Mouse (Mus musculus): ENCODE data around the gene Lin54.

The Lin54 gene

DNA sequence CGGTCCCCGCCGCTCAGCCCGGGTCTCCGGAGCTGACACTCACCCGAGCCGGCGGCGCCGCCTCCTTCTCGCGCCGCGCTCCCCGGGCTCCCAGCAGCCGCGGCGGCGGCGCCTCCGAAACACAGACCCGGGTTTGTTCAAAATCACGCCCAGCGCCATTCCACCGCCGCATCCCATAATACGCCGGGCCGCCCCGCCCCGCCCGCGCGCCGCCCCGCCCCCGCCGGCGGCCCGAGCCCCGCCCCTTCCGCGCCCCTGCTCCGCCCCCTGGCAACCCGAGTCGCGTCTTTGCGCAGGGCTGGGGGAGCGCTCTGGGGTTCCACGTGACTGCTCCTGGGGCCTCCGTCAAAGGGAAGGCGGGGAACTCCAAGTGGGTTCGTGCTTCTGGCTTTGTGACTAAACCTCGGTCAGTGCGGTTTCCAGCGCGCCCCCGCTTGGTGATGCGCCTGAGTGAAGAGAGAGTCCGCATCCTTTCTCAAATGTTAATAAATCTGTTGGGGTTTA lies at the start of gene Lin54:
Gene Lin54, minus strand, starts transcription at position 182 of the 504 bp plus-strand sequence.
- peak; percentile 91 to 93 for DNase-seq

GRCm38 (mm10) chr5:100550151-100550550 lies 49.7 kb upstream of the Lin54 start:
- no peak for DNase-seq

- DNase-seq = no peak
These were observed 48.9 kb upstream of the Lin54 start for GRCm38 (mm10) chr5:100549311-100549710.

DNA sequence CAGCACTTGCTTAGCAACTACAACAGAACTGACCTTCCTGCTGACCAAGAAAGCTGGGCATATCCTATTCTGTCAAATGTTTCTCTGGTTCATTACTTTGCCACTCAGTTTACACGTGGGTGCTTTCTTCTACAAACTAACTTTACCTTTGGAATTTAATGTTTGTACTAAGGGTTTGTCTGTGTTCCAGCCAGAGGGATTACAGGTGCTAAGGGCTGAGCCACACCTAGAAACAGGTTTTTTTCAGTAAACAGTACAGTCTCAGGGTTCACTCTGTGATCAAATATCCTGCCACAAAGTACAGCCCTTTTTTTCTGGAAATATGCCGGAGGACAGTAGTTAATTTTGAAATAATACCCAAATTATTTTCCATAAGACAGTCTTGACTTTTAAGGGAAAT lies 47.8 kb upstream of the Lin54 start:
- no peak for DNase-seq

GRCm38 (mm10) chr5:100546294-100547080 lies 46.0 kb upstream of the Lin54 start:
- DNase-seq = no peak

- no peak for DNase-seq
These were observed 36.2 kb upstream of the Lin54 start for GRCm38 (mm10) chr5:100536638-100537037.

GRCm38 (mm10) chr5:100535826-100536225 lies 35.4 kb upstream of the Lin54 start:
- no peak for DNase-seq

DNA sequence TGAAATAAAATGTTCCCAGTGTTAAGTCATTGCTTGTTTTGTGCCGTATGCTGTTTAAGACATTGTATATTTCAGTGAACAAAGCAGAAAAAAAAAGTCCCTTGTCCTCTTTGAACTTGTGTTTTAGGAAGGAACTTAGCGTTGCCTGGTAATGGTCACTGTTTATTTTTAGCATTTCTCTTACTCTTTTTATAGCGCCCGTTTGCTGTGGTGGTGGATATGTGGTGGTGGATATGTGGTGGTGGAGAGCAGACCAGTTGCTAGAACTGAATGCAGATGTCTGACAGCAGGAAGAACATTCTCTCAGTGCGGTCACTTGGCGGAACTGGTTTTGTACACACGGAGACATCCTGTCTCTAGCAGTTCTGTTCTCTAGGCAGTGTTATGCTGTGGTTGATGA lies 25.7 kb upstream of the Lin54 start:
- DNase-seq = peak; percentile 46 to 54

DNA sequence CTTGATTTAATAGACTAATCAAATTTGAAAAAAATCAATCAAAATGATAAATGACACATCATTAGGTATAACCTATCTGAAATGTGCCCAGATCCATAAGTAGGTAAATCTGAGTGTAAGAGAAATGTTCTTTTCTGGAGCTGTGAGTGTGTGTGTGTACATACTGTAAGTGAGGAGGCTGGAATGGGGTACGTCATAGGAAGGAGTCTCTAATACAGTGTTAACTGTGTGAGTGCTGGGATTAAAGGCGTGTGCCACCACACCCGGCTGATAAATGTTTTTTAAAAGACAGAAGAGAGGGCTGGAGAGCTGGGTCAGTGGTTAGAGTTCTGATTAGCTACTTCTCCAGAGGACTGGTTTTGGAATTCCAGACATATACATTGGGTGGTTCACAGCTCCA lies 25.2 kb upstream of the Lin54 start:
- DNase-seq = no peak

- no peak for DNase-seq
These were observed 24.5 kb upstream of the Lin54 start for GRCm38 (mm10) chr5:100524921-100525320.

DNA sequence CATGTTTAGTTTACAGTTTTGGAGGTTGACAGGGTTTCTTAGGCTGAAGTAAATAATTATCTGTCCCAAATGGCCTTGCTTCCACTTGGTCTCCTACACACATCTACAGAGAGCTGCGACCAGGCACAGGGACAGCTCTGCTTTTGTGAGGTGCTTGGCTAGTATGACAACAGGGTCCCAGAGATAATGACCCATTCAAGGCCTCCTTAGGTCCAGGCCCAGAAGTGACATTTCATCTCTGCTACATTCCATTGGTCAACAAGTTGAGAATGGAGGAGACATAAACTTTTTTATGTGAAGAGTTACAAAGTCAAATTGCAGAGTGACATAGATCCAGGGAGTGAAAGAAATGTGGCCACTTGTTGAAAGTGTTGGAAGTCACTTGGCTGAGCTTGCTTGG lies 22.9 kb upstream of the Lin54 start:
- no peak for DNase-seq

DNA sequence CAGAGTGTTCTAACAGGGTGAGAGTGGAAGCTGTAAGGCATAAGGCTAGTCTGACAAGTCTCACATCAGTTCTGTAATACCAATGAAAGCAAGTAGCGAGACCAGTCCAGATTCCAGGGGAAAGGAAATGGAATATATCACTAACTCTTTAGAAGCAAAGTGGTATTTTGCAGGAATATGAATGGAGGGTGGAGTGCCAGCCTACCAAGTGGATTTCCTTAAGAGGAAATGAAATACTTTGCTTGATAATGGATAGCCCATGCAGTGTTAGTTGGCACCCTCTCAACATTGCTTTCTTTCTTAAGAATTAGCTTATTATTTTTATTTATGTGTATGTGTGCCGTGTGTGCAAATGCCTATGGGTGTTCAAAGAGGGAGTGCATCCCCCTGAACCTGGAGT lies 19.8 kb upstream of the Lin54 start:
- no peak for DNase-seq

DNA sequence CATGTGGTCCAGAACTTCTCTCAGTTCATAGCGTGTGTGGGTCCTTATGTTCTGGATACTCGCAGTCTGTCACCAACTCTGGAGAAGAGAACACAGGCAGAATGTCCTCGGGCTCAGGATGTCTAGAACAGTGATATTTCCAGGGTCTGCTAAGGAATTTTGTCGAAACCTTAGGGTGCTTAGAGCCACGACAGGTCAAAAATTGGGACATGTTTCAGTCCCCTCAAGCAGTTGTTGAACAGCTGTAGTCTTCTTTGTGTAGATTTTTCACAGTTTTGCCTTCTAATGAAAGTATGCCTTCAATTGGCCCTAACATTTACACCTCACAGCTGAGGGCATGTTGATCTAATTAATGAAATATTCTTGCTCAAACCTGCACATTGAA lies 18.6 kb upstream of the Lin54 start:
- no peak for DNase-seq

GRCm38 (mm10) chr5:100518049-100519026 lies 17.9 kb upstream of the Lin54 start, which contains the start of gene Cops4:
TSS of gene Cops4 (plus strand) at chr5:100518309.
- peak; percentile 99 for DNase-seq

DNA sequence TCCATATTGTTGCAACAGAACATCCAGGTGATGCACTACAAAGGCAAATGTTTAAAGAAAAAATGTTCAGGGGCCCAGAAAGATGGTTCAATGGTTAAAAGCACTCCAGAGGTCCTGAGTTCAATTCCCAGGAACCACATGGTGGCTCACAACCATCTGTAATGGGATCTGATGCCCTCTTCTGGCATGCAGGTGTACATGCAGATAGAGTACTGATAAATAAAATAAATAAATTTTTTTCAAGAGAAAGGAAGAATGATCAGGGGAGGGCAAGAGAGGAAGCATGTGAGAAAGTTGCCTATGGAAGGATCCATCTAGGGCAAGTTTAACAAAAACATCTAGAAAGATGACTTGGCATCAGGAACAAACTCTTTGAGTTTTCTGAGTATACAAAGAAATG lies 12.1 kb upstream of the Lin54 start:
- DNase-seq = no peak

GRCm38 (mm10) chr5:100509247-100509646 lies 8.8 kb upstream of the Lin54 start:
- no peak for DNase-seq

DNA sequence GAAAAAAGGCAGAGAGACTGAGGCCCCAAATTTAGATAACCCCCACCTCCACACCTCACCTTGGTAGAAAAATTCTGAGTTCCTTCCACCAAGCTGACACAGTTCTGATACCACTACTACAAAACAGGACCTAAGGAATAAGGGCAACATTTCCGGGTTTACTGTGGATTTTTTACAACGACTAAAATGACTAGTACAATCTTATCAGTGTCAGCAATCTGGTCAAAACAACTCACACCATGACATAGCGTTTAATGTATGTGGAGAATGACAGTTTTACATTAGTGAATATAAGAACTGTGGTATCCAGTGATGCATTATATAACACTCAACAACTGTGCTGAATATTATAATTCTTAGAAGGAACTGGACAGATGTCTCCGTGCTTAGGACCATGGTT lies 828 bp upstream of the Lin54 start:
- no peak for DNase-seq

- peak; percentile 11 to 13 for DNase-seq
These were observed 571 bp downstream of the Lin54 start for GRCm38 (mm10) chr5:100499831-100500304.

DNA sequence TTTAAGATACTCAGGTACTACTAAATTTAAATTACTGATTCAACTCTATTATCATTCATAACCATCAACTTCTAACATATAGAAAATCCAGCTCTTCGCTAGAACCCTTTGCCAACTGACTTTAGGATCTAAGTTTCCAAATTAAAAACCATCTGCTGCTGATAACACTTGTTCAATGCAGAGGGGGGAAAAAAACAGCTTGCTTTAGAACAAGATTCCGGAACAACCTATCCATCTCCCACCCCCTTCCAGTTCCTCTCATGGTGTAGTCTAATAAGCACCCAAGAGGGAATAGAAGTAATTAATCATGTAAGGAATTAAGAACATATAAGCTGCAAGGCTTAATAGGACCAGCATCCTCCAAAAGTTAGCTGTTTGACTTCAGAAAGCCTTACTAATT lies 1.2 kb downstream of the Lin54 start:
- DNase-seq = no peak

- peak; percentile 85 to 89 for DNase-seq
These were observed 1.8 kb downstream of the Lin54 start for GRCm38 (mm10) chr5:100498436-100499180.

DNA sequence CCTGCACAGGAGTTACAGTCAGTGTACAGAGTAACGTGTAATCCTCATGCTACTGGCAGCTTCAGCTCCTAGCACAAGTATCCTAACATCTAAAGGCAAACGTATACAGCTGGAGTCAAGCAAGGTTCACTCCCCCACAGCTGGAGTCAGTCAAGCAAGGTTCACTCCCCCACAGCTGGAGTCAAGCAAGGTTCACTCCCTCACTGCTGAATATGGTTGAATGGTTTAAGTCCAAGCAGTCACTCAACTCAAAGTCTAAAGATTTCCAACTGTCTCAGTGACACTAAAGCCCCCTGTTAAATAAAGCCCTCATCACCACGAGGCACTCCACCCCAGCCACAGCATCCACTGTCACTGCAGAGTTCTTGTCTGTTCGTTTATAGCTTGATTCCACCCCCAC lies 8.7 kb downstream of the Lin54 start:
- DNase-seq = no peak

GRCm38 (mm10) chr5:100489340-100489739 lies 11.1 kb downstream of the Lin54 start:
- no peak for DNase-seq

DNA sequence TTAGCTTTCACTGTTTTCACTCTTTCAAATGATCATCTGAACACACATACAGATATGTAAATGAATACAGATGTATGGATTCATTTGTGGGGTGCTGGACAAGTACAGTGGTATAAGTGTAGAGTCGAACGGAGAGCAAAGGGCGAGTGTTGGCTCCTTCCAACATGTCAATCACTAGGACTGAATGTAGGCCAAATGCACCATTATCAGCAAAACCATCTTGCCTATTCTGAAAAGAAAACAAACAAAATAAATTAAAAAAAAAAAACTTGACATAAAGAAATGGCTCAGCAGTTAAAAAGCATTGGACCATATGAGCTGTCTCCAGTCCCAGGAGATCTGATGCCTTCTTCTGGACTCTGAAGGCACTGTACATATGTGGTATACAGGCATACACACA lies 12.2 kb downstream of the Lin54 start:
- no peak for DNase-seq

Data from lung, adult 18-20 months (tissue).